Mouse (Mus musculus): ENCODE measurements around the gene Cnnm2. TPM values are rescaled to one million over a fixed set of nuclear protein-coding genes. Genes with fewer than 3 reads are reported as not detected.

Cnnm2 gene
- total RNA-seq (2012; rRNA removed) = 43.2 and 75.7 TPM in 2 replicates

- H3K36me3 ChIP-seq (ENCODE audit: control insufficient read depth, insufficient read depth, low read length, poor library complexity, severe bottlenecking) = no peaks in the 10 kb centered on the region
- TF ChIP-seq ZC3H11A (IDR thresholded peaks at IDR 0.05; ENCODE audit: borderline replicate concordance, low read depth, low read length) = no peak
- no peak for TF ChIP-seq MAFK (IDR thresholded peaks at IDR 0.05; ENCODE audit: insufficient read depth, low read depth, low read length)
- peak; percentile 81; the same call in 1 of the 2 replicates for TF ChIP-seq CHD2 (IDR thresholded peaks at IDR 0.05; ENCODE audit: low read depth, low read length)
- no peak for TF ChIP-seq ZNF384 (IDR thresholded peaks at IDR 0.05; ENCODE audit: low read depth, low read length)
- TF ChIP-seq HCFC1 (IDR thresholded peaks at IDR 0.05; ENCODE audit: borderline replicate concordance, insufficient read depth, low read length) = peak; percentile 85
- in situ Hi-C loops (cut with MboI; ENCODE audit: low sequenced_read_pairs in 2 of 2, unreplicated experiment in 2 of 2) = loop anchor here (5.0 to 10.0 kb wide), 3 partner anchors 103 to 223 kb away; no protein-coding TSS in a partner anchor
- peak within 1 kb of the TSS; percentile 81 for H3K9ac ChIP-seq (ENCODE audit: insufficient read depth, low read depth, low read length, poor library complexity, severe bottlenecking)
- DNase-seq (ENCODE audit: low read depth, low spot score) = peak; percentile 100
- H3K27ac ChIP-seq (ENCODE audit: insufficient read depth, low read depth, low read length, poor library complexity, severe bottlenecking) = peak within 1 kb of the TSS; percentile 70; the same call in 1 of the 2 replicates
- peaks cover 5 to 6% of the 10 kb centered on the region in 2 experiments; a peak in 3 of 4 replicates for H3K4me1 ChIP-seq (ENCODE audit: control insufficient read depth in 2 of 2, insufficient read depth in 2 of 2, low read length in 2 of 2, poor library complexity in 1 of 2)
- H3K4me3 ChIP-seq (ENCODE audit: insufficient read depth in 1 of 2, low read depth in 1 of 2, low read length in 2 of 2, poor library complexity in 1 of 2, severe bottlenecking in 1 of 2) = peak within 1 kb of the TSS; percentile 77 to 97
- no peaks in the 10 kb centered on the region for H3K9me3 ChIP-seq (ENCODE audit: control insufficient read depth, insufficient read depth, low read depth, low read length)
These were observed at the start of gene Cnnm2 for GRCm38 (mm10) chr19:46761247-46761946. Gene Cnnm2, plus strand, starts transcription at chr19:46761596.

GRCm38 (mm10) chr19:46714234-46714633 is 47.2 kb upstream of the Cnnm2 start:
- H3K36me3 ChIP-seq (ENCODE audit: control insufficient read depth, insufficient read depth, low read length, poor library complexity, severe bottlenecking) = peaks cover 2% of the 10 kb centered on the region; the same call in 1 of the 2 replicates
- no peaks in the 10 kb centered on the region for H3K9me3 ChIP-seq (ENCODE audit: control insufficient read depth, insufficient read depth, low read depth, low read length)
- no peaks in the 10 kb centered on the region for H3K4me1 ChIP-seq (ENCODE audit: control insufficient read depth in 2 of 2, insufficient read depth in 2 of 2, low read length in 2 of 2, poor library complexity in 1 of 2)
- H3K4me3 ChIP-seq (ENCODE audit: insufficient read depth in 1 of 2, low read depth in 1 of 2, low read length in 2 of 2, poor library complexity in 1 of 2, severe bottlenecking in 1 of 2) = no peak overlapping the region
- in situ Hi-C loops (cut with MboI; ENCODE audit: low sequenced_read_pairs in 2 of 2, unreplicated experiment in 2 of 2) = no loop called here
- no peak for DNase-seq (ENCODE audit: low read depth, low spot score)
- TF ChIP-seq CHD2 (IDR thresholded peaks at IDR 0.05; ENCODE audit: low read depth, low read length) = no peak
- no peak for TF ChIP-seq HCFC1 (IDR thresholded peaks at IDR 0.05; ENCODE audit: borderline replicate concordance, insufficient read depth, low read length)
- no peak for TF ChIP-seq ZC3H11A (IDR thresholded peaks at IDR 0.05; ENCODE audit: borderline replicate concordance, low read depth, low read length)
- no peak for TF ChIP-seq ZNF384 (IDR thresholded peaks at IDR 0.05; ENCODE audit: low read depth, low read length)
- TF ChIP-seq MAFK (IDR thresholded peaks at IDR 0.05; ENCODE audit: insufficient read depth, low read depth, low read length) = no peak
- H3K27ac ChIP-seq (ENCODE audit: insufficient read depth, low read depth, low read length, poor library complexity, severe bottlenecking) = no peak overlapping the region
- H3K9ac ChIP-seq (ENCODE audit: insufficient read depth, low read depth, low read length, poor library complexity, severe bottlenecking) = no peak overlapping the region

GRCm38 (mm10) chr19:46715016-46715415 is 46.4 kb upstream of the Cnnm2 start:
- Histone ChIP-seq H3K36me3 (ENCODE audit: control insufficient read depth, insufficient read depth, low read length, poor library complexity, severe bottlenecking) (0 out of 2 replicates have a peak, but pooled peaks cover 2% of the 10 kb centered on the region), H3K9ac (ENCODE audit: insufficient read depth, low read depth, low read length, poor library complexity, severe bottlenecking) (no peak overlapping the region), H3K4me1 (ENCODE audit: control insufficient read depth in 2 of 2, insufficient read depth in 2 of 2, low read length in 2 of 2, poor library complexity in 1 of 2) (no peaks in the 10 kb centered on the region), H3K27ac (ENCODE audit: insufficient read depth, low read depth, low read length, poor library complexity, severe bottlenecking) (no peak overlapping the region), H3K9me3 (ENCODE audit: control insufficient read depth, insufficient read depth, low read depth, low read length) (no peaks in the 10 kb centered on the region), H3K4me3 (ENCODE audit: insufficient read depth in 1 of 2, low read depth in 1 of 2, low read length in 2 of 2, poor library complexity in 1 of 2, severe bottlenecking in 1 of 2) (no peak overlapping the region)
- no peak for DNase-seq (ENCODE audit: low read depth, low spot score)
- TF ChIP-seq CHD2 (IDR thresholded peaks at IDR 0.05; ENCODE audit: low read depth, low read length) (no peak), MAFK (IDR thresholded peaks at IDR 0.05; ENCODE audit: insufficient read depth, low read depth, low read length) (no peak), HCFC1 (IDR thresholded peaks at IDR 0.05; ENCODE audit: borderline replicate concordance, insufficient read depth, low read length) (no peak), ZC3H11A (IDR thresholded peaks at IDR 0.05; ENCODE audit: borderline replicate concordance, low read depth, low read length) (no peak), ZNF384 (IDR thresholded peaks at IDR 0.05; ENCODE audit: low read depth, low read length) (no peak)
- in situ Hi-C loops (cut with MboI; ENCODE audit: low sequenced_read_pairs in 2 of 2, unreplicated experiment in 2 of 2) = no loop called here

GRCm38 (mm10) chr19:46718150-46718549 is 43.2 kb upstream of the Cnnm2 start:
- no peaks in the 10 kb centered on the region for H3K36me3 ChIP-seq (ENCODE audit: control insufficient read depth, insufficient read depth, low read length, poor library complexity, severe bottlenecking)
- no peak overlapping the region for H3K4me3 ChIP-seq (ENCODE audit: insufficient read depth in 1 of 2, low read depth in 1 of 2, low read length in 2 of 2, poor library complexity in 1 of 2, severe bottlenecking in 1 of 2)
- H3K9me3 ChIP-seq (ENCODE audit: control insufficient read depth, insufficient read depth, low read depth, low read length) = no peaks in the 10 kb centered on the region
- DNase-seq (ENCODE audit: low read depth, low spot score) = no peak
- no peaks in the 10 kb centered on the region for H3K4me1 ChIP-seq (ENCODE audit: control insufficient read depth in 2 of 2, insufficient read depth in 2 of 2, low read length in 2 of 2, poor library complexity in 1 of 2)
- H3K9ac ChIP-seq (ENCODE audit: insufficient read depth, low read depth, low read length, poor library complexity, severe bottlenecking) = no peak overlapping the region
- in situ Hi-C loops (cut with MboI; ENCODE audit: low sequenced_read_pairs in 2 of 2, unreplicated experiment in 2 of 2) = no loop called here
- no peak for TF ChIP-seq MAFK (IDR thresholded peaks at IDR 0.05; ENCODE audit: insufficient read depth, low read depth, low read length)
- no peak for TF ChIP-seq ZC3H11A (IDR thresholded peaks at IDR 0.05; ENCODE audit: borderline replicate concordance, low read depth, low read length)
- no peak for TF ChIP-seq HCFC1 (IDR thresholded peaks at IDR 0.05; ENCODE audit: borderline replicate concordance, insufficient read depth, low read length)
- no peak overlapping the region for H3K27ac ChIP-seq (ENCODE audit: insufficient read depth, low read depth, low read length, poor library complexity, severe bottlenecking)

Measured in ES-E14 (cell line).